Mouse (Mus musculus) bone marrow, adult 2 months (tissue): ENCODE results near the gene Rnf212. TPM values are rescaled to one million over a fixed set of nuclear protein-coding genes. Genes with fewer than 3 reads are reported as not detected.
"Not testable (repeated sequence)": the region's sequence is repeated elsewhere in the genome, so short reads cannot be mapped to it uniquely, and the experiment has no call there.

ENCODE experiments used
- H3K27ac ChIP-seq: fragments of 200-500 bp; 2 replicates; pipeline ENCODE4 v1.5.1; 2012; ENCODE audit warnings: low read depth, mild to moderate bottlenecking, control low read depth, inconsistent platforms, low read length; ENCODE audit not compliant: control insufficient read depth, poor library complexity, insufficient read depth
- H3K4me1 ChIP-seq: fragments of 200-500 bp; 2 replicates; pipeline ENCODE4 v1.6.1; 2011; ENCODE audit warnings: low read length; ENCODE audit not compliant: control insufficient read depth, insufficient read depth
- H3K4me3 ChIP-seq: fragments of 200-500 bp; replicated peaks from 2 replicates; pipeline ENCODE3; 2011; ENCODE audit warnings: mild to moderate bottlenecking, low read depth, low read length, control low read depth; ENCODE audit not compliant: control insufficient read depth
- CTCF ChIP-seq: fragments of 200-500 bp; IDR thresholded peaks from 2 replicates; pipeline ENCODE4 v1.5.1; 2011; ENCODE audit warnings: low read length, control low read depth; ENCODE audit not compliant: control insufficient read depth, insufficient read depth
- POLR2A ChIP-seq: fragments of 200-500 bp; IDR thresholded peaks from 2 replicates; pipeline ENCODE4 v1.6.1; 2011; ENCODE audit warnings: low read depth, mild to moderate bottlenecking, control low read depth, low read length, borderline replicate concordance; ENCODE audit not compliant: control insufficient read depth
- WGBS: fragments of 180-500 bp; shearing (Covaris S2); methylation state at CpG from one replicate; pipeline ENCODE4 v1.1.7; 2018; 5-methylcytosine and 5-hydroxymethylcytosine counted together
- polyA plus RNA-seq: library from polyadenylated mRNA; stranded (reverse); fragments of >200 nt; gene quantifications from 2 replicates; pipeline ENCODE4 v1.2.4, GENCODE M21; 2011; ENCODE audit warnings: low replicate concordance; ENCODE audit not compliant: missing spikeins, insufficient read depth, insufficient read length

Gene Rnf212
- 4.6 and 5.6 TPM in 2 replicates for polyA plus RNA-seq

GRCm38 (mm10) chr5:108774630-108775306, at the start of gene Rnf212:
Gene Rnf212 (minus strand): TSS chr5:108774982.
- WGBS, result 70% methylated on average over 40 of the region's 40 CpGs
- no peak within 1 kb of the TSS for H3K4me3 ChIP-seq
- TF ChIP-seq CTCF, result no peak
- TF ChIP-seq POLR2A, result no peak
- H3K27ac ChIP-seq, result no peak within 1 kb of the TSS
- no peaks in the 10 kb centered on the region for H3K4me1 ChIP-seq

DNA sequence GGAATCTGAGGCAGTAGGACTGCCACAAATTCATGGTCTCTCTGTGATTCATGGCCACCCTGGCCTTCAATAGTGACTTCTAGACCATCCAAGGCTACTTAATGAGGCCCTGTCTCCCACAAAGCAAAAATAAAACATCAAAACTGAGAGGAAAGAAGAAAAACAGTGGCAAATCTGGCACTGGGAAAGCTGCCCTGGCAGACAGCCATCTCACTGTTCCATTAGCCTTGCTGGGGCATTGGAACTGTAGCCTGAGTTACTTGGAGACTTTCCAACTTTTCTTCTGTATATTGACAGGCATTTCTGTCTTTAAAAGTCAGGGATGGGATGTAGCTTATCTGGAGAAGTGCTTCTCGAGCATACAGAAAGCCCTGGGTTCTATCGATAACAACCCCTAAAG, 48.5 kb upstream of the Rnf212 start:
- H3K4me1 ChIP-seq, result no peaks in the 10 kb centered on the region
- no peak overlapping the region for H3K27ac ChIP-seq
- TF ChIP-seq CTCF (no peak), POLR2A (no peak)
- no peak overlapping the region for H3K4me3 ChIP-seq
- WGBS, result 80% methylated on average over 2 of the region's 2 CpGs

- not testable (repeated sequence) for H3K27ac ChIP-seq, H3K4me1 ChIP-seq, H3K4me3 ChIP-seq
- WGBS, result 62% methylated on average over 2 of the region's 2 CpGs
Measured at GRCm38 (mm10) chr5:108808750-108809149, 34.0 kb upstream of the Rnf212 start, which contains the start of gene Vmn2r8. Gene Vmn2r8 (minus strand): TSS chr5:108808850.

DNA sequence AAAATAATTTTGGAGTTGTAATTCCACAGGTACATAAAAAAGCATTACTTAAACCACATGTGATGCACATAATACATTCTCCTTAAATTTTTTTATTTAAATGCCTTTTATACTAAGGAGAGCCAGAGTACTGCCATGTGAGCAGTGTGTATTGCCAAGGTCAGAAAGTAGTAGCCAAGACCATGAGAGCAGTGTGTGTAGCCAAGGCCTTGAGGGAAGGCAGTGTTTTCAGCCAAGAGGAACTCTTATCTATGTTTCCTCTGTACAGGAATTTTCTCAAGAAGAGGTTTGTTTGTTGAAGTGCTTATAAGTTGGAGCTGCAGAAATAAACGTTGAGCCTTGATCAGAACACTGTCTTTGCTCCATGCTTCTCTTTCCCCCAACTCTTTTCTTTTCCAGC, 28.9 kb upstream of the Rnf212 start:
- H3K4me3 ChIP-seq, result no peak overlapping the region
- no peak overlapping the region for H3K27ac ChIP-seq
- no peak for TF ChIP-seq POLR2A
- TF ChIP-seq CTCF, result no peak
- H3K4me1 ChIP-seq, result no peaks in the 10 kb centered on the region
- 32% methylated on average over 1 of the region's 1 CpGs for WGBS

- WGBS, result 50% methylated on average over 2 of the region's 2 CpGs
- H3K4me3 ChIP-seq, H3K27ac ChIP-seq, H3K4me1 ChIP-seq: not testable (repeated sequence)
Measured at GRCm38 (mm10) chr5:108795263-108795662, 20.5 kb upstream of the Rnf212 start, which contains the start of gene Tmed11. Gene Tmed11 (minus strand): TSS chr5:108795363.

DNA sequence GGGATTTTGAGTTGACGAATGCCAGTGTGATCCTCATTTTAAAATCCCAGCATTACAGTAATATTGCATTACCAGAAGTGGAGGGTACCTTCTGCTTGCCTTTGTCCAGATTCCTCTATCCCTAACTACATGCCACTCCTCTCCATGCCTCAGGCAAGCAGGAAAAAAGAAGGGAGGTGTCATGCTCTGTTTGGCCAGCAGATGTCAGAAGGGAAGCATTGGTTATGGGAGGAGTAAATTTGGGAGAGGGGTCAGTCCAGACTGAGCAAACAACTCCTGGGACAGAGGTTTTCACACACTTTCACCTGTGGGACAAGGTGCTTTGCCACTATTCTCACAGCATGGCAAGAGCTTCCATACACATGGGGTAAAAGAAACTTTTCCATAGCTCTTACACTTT, 15.6 kb upstream of the Rnf212 start:
- H3K4me3 ChIP-seq, H3K27ac ChIP-seq, H3K4me1 ChIP-seq: not testable (repeated sequence)
- 54% methylated on average over 1 of the region's 1 CpGs for WGBS

DNA sequence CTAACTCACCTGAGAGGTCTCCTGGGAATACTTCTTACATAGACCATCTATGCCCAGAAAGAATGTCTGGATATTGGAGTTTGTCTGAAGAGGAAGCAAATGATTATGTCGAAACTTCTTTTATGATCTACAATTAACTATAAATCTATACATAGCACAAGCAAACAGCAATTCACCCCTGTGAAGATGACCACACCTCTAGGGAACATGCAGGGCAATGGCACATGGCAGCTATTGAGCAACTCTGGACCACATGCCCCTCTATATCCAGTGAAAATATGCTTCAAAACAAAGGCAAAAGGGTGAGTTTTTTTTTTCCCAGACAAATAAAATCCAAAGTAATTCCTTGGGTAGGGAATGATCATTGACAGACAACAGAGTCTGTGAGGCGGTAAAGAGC, 14.8 kb downstream of the Rnf212 start:
- TF ChIP-seq CTCF (no peak), POLR2A (no peak)
- no peaks in the 10 kb centered on the region for H3K4me1 ChIP-seq
- 70% methylated on average over 2 of the region's 2 CpGs for WGBS
- no peak overlapping the region for H3K4me3 ChIP-seq
- no peak overlapping the region for H3K27ac ChIP-seq

- no peak overlapping the region for H3K27ac ChIP-seq
- WGBS, result 68% methylated on average over 3 of the region's 3 CpGs
- no peak overlapping the region for H3K4me3 ChIP-seq
- no peaks in the 10 kb centered on the region for H3K4me1 ChIP-seq
- TF ChIP-seq POLR2A (no peak), CTCF (no peak)
Measured at GRCm38 (mm10) chr5:108758396-108758795, 16.4 kb downstream of the Rnf212 start.

- H3K4me1 ChIP-seq, H3K4me3 ChIP-seq, H3K27ac ChIP-seq: not testable (repeated sequence)
- WGBS, result 76% methylated on average over 4 of the region's 4 CpGs
Measured at GRCm38 (mm10) chr5:108751258-108751657, 23.5 kb downstream of the Rnf212 start.
